Mouse (Mus musculus): ENCODE measurements around the gene Ren1. TPM values are rescaled to one million over a fixed set of nuclear protein-coding genes. Genes with fewer than 3 reads are reported as not detected.

Ren1 gene
- polyA plus RNA-seq, 1 experiment: not detected

DNA sequence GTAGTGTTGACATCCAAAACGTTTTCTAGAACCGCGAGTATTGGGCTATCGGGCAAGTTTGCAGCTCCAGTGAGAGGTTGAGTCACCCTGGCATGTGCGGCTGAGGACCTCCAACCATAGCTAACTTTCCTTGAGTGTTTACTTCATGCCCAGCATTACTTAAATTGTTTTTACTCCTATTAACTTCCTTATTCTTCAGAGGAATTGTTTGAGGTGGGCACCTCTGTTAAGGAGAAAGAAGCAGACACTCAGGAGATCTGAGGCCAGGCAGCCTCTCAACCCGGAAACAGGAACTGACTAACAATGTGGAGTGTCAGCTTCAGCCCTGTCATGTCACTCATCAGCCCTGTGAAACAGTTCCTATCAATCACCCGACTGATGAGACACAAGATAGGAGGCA, 56.3 kb downstream of the Ren1 start:
- Histone ChIP-seq H3K4me1 (ENCODE audit: control insufficient read depth, insufficient read depth, insufficient read length, low read length) (peaks cover 13% of the 10 kb centered on the region), H3K27ac (replicated peaks; ENCODE audit: low read depth, low read length) (peak overlapping the region; percentile 26; the same call in 1 of the 2 replicates), H3K4me3 (ENCODE audit: insufficient read depth, low read depth, low read length) (no peak overlapping the region)

- Histone ChIP-seq H3K4me1 (ENCODE audit: control insufficient read depth, insufficient read depth, insufficient read length, low read length) (peaks cover 18% of the 10 kb centered on the region), H3K4me3 (ENCODE audit: insufficient read depth, low read depth, low read length) (no peak overlapping the region)
Measured at GRCm38 (mm10) chr1:133407436-133407835, 57.1 kb downstream of the Ren1 start.

GRCm38 (mm10) chr1:133408321-133408720, 58.0 kb downstream of the Ren1 start:
- no peak overlapping the region for H3K4me3 ChIP-seq (ENCODE audit: insufficient read depth, low read depth, low read length)
- H3K4me1 ChIP-seq (ENCODE audit: control insufficient read depth, insufficient read depth, insufficient read length, low read length): peaks cover 25% of the 10 kb centered on the region
- H3K27ac ChIP-seq (replicated peaks; ENCODE audit: low read depth, low read length): no peak overlapping the region

More at GRCm38 (mm10) chr1:133407436-133407835, 57.1 kb downstream of the Ren1 start:
- H3K27ac ChIP-seq (replicated peaks; ENCODE audit: low read depth, low read length): peak overlapping the region; percentile 26

DNA sequence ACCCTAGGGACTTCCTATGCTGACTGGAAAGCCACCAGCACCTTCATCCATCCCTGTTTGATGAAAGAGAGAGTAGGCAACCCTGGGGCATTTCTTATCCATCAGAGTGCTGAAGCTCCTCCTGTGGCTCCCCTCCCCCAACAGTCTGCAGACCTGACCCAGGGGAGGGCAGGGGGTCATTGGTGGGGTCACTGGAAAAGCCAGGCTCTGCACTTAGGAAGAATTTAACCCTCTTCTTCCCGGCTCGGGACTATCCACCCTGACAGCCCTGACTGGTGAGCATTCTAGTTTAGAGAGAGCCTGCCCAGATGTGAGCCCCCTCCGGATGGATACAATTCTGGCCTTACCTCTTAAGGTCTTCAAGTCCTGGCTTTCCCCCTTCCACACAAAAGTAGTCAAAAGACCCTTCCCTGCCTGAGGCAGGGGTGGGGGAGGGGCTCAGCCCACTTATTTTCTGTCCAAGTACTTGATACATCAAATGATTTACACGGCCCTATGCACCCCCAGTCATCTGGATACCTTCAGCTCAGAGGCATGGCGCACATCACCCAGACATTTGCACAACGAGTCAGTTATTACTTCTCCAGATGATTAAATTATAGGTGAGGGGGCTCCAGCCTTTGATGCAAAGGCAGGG, 58.7 kb downstream of the Ren1 start:
- Histone ChIP-seq H3K27ac (replicated peaks; ENCODE audit: low read depth, low read length) (no peak overlapping the region), H3K4me3 (ENCODE audit: insufficient read depth, low read depth, low read length) (no peak overlapping the region), H3K4me1 (ENCODE audit: control insufficient read depth, insufficient read depth, insufficient read length, low read length) (peaks cover 30% of the 10 kb centered on the region)

DNA sequence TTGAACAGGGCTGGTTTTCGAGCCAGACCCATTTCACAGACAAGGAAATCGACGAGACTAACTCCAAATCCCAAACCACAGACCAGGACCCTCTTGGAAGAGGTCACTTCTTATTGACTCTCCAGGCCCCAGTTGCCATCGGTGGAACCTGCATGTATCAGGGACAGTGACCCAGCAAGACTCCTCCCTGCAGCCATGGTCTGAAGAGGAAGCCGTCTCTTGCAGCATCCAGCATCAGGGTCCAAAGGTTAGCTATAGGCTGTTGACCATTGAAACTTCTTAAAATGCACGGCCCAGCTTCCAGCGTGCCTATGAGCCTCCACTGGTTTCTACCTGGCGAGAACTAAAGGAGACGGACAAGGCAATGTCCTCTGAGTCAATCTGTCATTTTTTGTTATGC, 59.5 kb downstream of the Ren1 start:
- no peak overlapping the region for H3K27ac ChIP-seq (replicated peaks; ENCODE audit: low read depth, low read length)
- no peak overlapping the region for H3K4me3 ChIP-seq (ENCODE audit: insufficient read depth, low read depth, low read length)
- H3K4me1 ChIP-seq (ENCODE audit: control insufficient read depth, insufficient read depth, insufficient read length, low read length): peaks cover 32% of the 10 kb centered on the region

Other genes starting within 250 kb of the Ren1 start
- gene Ppp1r15b, start 219.4 kb upstream of the Ren1 start, polyA plus RNA-seq (2012; ENCODE audit: insufficient read depth, insufficient read length, missing spikeins): 61.9 and 64.2 TPM in 2 replicates
- gene Plekha6, start 186.3 kb upstream of the Ren1 start, polyA plus RNA-seq (2012; ENCODE audit: insufficient read depth, insufficient read length, missing spikeins): 2.2 and 4.2 TPM in 2 replicates
- not detected in 2 replicates for gene Golt1a, start 40.7 kb upstream of the Ren1 start, polyA plus RNA-seq (2012; ENCODE audit: insufficient read depth, insufficient read length, missing spikeins)
- gene Kiss1, start 28.6 kb upstream of the Ren1 start, polyA plus RNA-seq (2012; ENCODE audit: insufficient read depth, insufficient read length, missing spikeins): not detected in 2 replicates
- not detected in 2 replicates for gene Etnk2, start 13.1 kb downstream of the Ren1 start, polyA plus RNA-seq (2012; ENCODE audit: insufficient read depth, insufficient read length, missing spikeins)
- 5.5 and 6.6 TPM in 2 replicates for gene Sox13, start 73.9 kb downstream of the Ren1 start, polyA plus RNA-seq (2012; ENCODE audit: insufficient read depth, insufficient read length, missing spikeins)